Comparison of ENCODE assay signal across 12 mouse cellular contexts in genomic region chr1:38695812-38696681, GRCm38 (mm10). TPM values are rescaled to one million over a fixed set of nuclear protein-coding genes. Genes with fewer than 3 reads are reported as not detected.
DNase-seq lines count a peak whose midpoint lies in the region; ATAC-seq and TF ChIP-seq lines count a peak whose summit lies in the region.
"Had no signal": no experiment of that assay in that cellular context is flagged by ENCODE, and none has a peak within 500 bp of the region (broad histone marks: within the 10 kb centered on the region; RNA-seq: fewer than 3 reads in every experiment).

No protein-coding gene starts in this region.

- peaks cover 8% of the 10 kb centered on the region for H3K4me1 ChIP-seq in hindbrain, embryonic 10.5 days (replicated peaks)
- H3K4me1 ChIP-seq in hindbrain, embryonic 12.5 days: peaks cover 6% of the 10 kb centered on the region
- H3K4me1 ChIP-seq in MEL (ENCODE audit: control insufficient read depth in 1 of 2, insufficient read depth in 2 of 2, low read length in 2 of 2): peaks cover 20 to 48% of the 10 kb centered on the region in 2 experiments
- H3K4me1 ChIP-seq in forebrain, embryonic 12.5 days: peaks cover 9% of the 10 kb centered on the region; the same call in 1 of the 2 replicates
- H3K4me1 ChIP-seq: liver, embryonic 15.5 days had no signal

- no peak overlapping the region for H3K9ac ChIP-seq in hindbrain, embryonic 12.5 days
- peak overlapping the region; percentile 35; the same call in 1 of the 2 replicates for H3K9ac ChIP-seq in MEL (ENCODE audit: control insufficient read depth, low read depth, low read length, poor library complexity, severe bottlenecking)
- no peak overlapping the region for H3K9ac ChIP-seq in forebrain, embryonic 12.5 days
- H3K9ac ChIP-seq: liver, embryonic 15.5 days had no signal

- TF ChIP-seq EP300 in MEL (IDR thresholded peaks at IDR 0.05; ENCODE audit: low read depth in 1 of 2, low read length in 2 of 2): peak; percentile 41 to 71

- no peak for TF ChIP-seq RAD21 in MEL (IDR thresholded peaks at IDR 0.05; ENCODE audit: low read depth, low read length)

- no peaks in the 10 kb centered on the region for H3K36me3 ChIP-seq in hindbrain, embryonic 10.5 days
- no peaks in the 10 kb centered on the region for H3K36me3 ChIP-seq in hindbrain, embryonic 12.5 days
- peaks cover 0 to 41% of the 10 kb centered on the region in 2 experiments; a peak in 2 of 4 replicates for H3K36me3 ChIP-seq in MEL (ENCODE audit: control insufficient read depth in 1 of 2, insufficient read depth in 2 of 2, low read length in 2 of 2)
- H3K36me3 ChIP-seq in forebrain, embryonic 12.5 days (replicated peaks): no peaks in the 10 kb centered on the region
- H3K36me3 ChIP-seq: liver, embryonic 15.5 days had no signal

- no peaks in the 10 kb centered on the region for H3K9me3 ChIP-seq in hindbrain, embryonic 10.5 days
- H3K9me3 ChIP-seq in hindbrain, embryonic 12.5 days (replicated peaks): no peaks in the 10 kb centered on the region
- H3K9me3 ChIP-seq in MEL (replicated peaks; ENCODE audit: insufficient read depth, low read length): no peaks in the 10 kb centered on the region
- H3K9me3 ChIP-seq in forebrain, embryonic 12.5 days: no peaks in the 10 kb centered on the region
- H3K9me3 ChIP-seq: liver, embryonic 15.5 days had no signal

- TF ChIP-seq CTCF in MEL (IDR thresholded peaks at IDR 0.05 in 2 of 3, conservative IDR thresholded peaks at IDR 0.05 in 1 of 3; ENCODE audit: control insufficient read depth in 1 of 3, insufficient read depth in 1 of 3, low read depth in 2 of 3, low read length in 3 of 3, poor library complexity in 1 of 3, severe bottlenecking in 1 of 3): no peak

- no peaks in the 10 kb centered on the region for H3K27me3 ChIP-seq in hindbrain, embryonic 10.5 days (ENCODE audit: insufficient read depth, poor library complexity, severe bottlenecking)
- no peaks in the 10 kb centered on the region for H3K27me3 ChIP-seq in hindbrain, embryonic 12.5 days
- H3K27me3 ChIP-seq in MEL (ENCODE audit: control insufficient read depth in 1 of 2, insufficient read depth in 2 of 2, low read length in 2 of 2): no peaks in the 10 kb centered on the region
- no peaks in the 10 kb centered on the region for H3K27me3 ChIP-seq in forebrain, embryonic 12.5 days
- H3K27me3 ChIP-seq: liver, embryonic 15.5 days had no signal

- peak overlapping the region; percentile 50 for H3K27ac ChIP-seq in hindbrain, embryonic 10.5 days
- no peak overlapping the region for H3K27ac ChIP-seq in hindbrain, embryonic 12.5 days
- peak overlapping the region; percentile 76 for H3K27ac ChIP-seq in MEL (ENCODE audit: control insufficient read depth, low read depth, low read length)
- H3K27ac ChIP-seq in forebrain, embryonic 12.5 days: peak overlapping the region; percentile 33; the same call in 1 of the 2 replicates
- H3K27ac ChIP-seq: liver, embryonic 15.5 days had no signal

- ATAC-seq in hindbrain, embryonic 12.5 days (ENCODE audit: low FRiP score): no peak
- no peak for ATAC-seq in forebrain, embryonic 12.5 days (ENCODE audit: low FRiP score)
- peak; percentile 12 for ATAC-seq in megakaryocyte progenitor cell, adult 5-6 weeks (replicated peaks; ENCODE audit: poor library complexity)

- no peak for DNase-seq in hindbrain, embryonic 10.5 days (ENCODE audit: low spot score)
- peak; percentile 63 for DNase-seq in MEL (ENCODE audit: low read depth, low spot score)
- no peak for DNase-seq in right cerebral cortex, adult 18-20 months
- no peak for DNase-seq in right cerebral cortex, postnatal 10 days (ENCODE audit: low spot score in 2 of 2)
- no peak for DNase-seq in gastrocnemius, adult 18-20 months (ENCODE audit: low spot score)
- DNase-seq: cerebellum, adult 18-20 months; gastrocnemius, postnatal 25 days; kidney, adult 8-10 months had no signal

- H3K4me3 ChIP-seq in hindbrain, embryonic 10.5 days: no peak overlapping the region
- H3K4me3 ChIP-seq in hindbrain, embryonic 12.5 days: no peak overlapping the region
- no peak overlapping the region for H3K4me3 ChIP-seq in MEL (ENCODE audit: control insufficient read depth in 1 of 2, insufficient read depth in 1 of 2, low read depth in 2 of 2, low read length in 2 of 2)
- H3K4me3 ChIP-seq in forebrain, embryonic 12.5 days (replicated peaks): no peak overlapping the region
- H3K4me3 ChIP-seq: liver, embryonic 15.5 days had no signal

- WGBS in hindbrain, embryonic 10.5 days: 68% methylated on average over 15 of the region's 15 CpGs
- 54% methylated on average over 15 of the region's 15 CpGs for WGBS in hindbrain, embryonic 12.5 days
- WGBS in forebrain, embryonic 12.5 days: 54% methylated on average over 15 of the region's 15 CpGs

- no peak; a peak in 1 of 4 replicates for TF ChIP-seq POLR2A in MEL (IDR thresholded peaks at IDR 0.05; ENCODE audit: control insufficient read depth in 1 of 2, insufficient read depth in 1 of 2, low read depth in 1 of 2, low read length in 2 of 2, poor library complexity in 1 of 2)

- H3K79me2 ChIP-seq in MEL (ENCODE audit: control insufficient read depth, insufficient read depth, low read length, poor library complexity): no peaks in the 10 kb centered on the region

- no peak overlapping the region for H3K4me2 ChIP-seq in hindbrain, embryonic 12.5 days (replicated peaks)
- H3K4me2 ChIP-seq in forebrain, embryonic 12.5 days: no peak overlapping the region
- H3K4me2 ChIP-seq: liver, embryonic 15.5 days had no signal

TF ChIP-seq in MEL, 35 proteins besides CTCF, POLR2A, EP300 and RAD21 (continues in another document):
- TF ChIP-seq GATA1 (IDR thresholded peaks at IDR 0.05; ENCODE audit: low read depth, low read length): peak; percentile 73
- no peak for TF ChIP-seq CHD2 (IDR thresholded peaks at IDR 0.05; ENCODE audit: low read length)
- no peak for TF ChIP-seq POLR2AphosphoS5 (IDR thresholded peaks at IDR 0.05; ENCODE audit: borderline replicate concordance, low read depth, low read length)
- no peak for TF ChIP-seq KAT2A (conservative IDR thresholded peaks at IDR 0.05; ENCODE audit: low read depth, low read length)
- TF ChIP-seq TAL1 (IDR thresholded peaks at IDR 0.05; ENCODE audit: low read length): no peak
- TF ChIP-seq NELFE (IDR thresholded peaks at IDR 0.05; ENCODE audit: low read depth, low read length): no peak
- TF ChIP-seq MAZ (IDR thresholded peaks at IDR 0.05; ENCODE audit: low read depth, low read length): no peak
- TF ChIP-seq ZC3H11A (IDR thresholded peaks at IDR 0.05; ENCODE audit: low read depth, low read length): no peak
- no peak for TF ChIP-seq UBTF (IDR thresholded peaks at IDR 0.05; ENCODE audit: borderline replicate concordance, insufficient read depth, low read depth, low read length)
- TF ChIP-seq MAX (IDR thresholded peaks at IDR 0.05; ENCODE audit: low read length): no peak
- TF ChIP-seq HCFC1 (IDR thresholded peaks at IDR 0.05; ENCODE audit: low read depth, low read length): no peak
- TF ChIP-seq MXI1 (IDR thresholded peaks at IDR 0.05; ENCODE audit: low read depth, low read length): no peak
- 0 out of 2 replicates have a peak, but pooled peaks have one; percentile 28 for TF ChIP-seq TBP (IDR thresholded peaks at IDR 0.05; ENCODE audit: low read depth, low read length)
- TF ChIP-seq ZKSCAN1 (IDR thresholded peaks at IDR 0.05; ENCODE audit: low read depth, low read length): no peak
- TF ChIP-seq MYC (IDR thresholded peaks at IDR 0.05; ENCODE audit: low read depth, low read length): peak; percentile 44; the same call in 1 of the 2 replicates
- no peak for TF ChIP-seq ZMIZ1 (IDR thresholded peaks at IDR 0.05; ENCODE audit: low read depth, low read length)
- TF ChIP-seq ETS1 (IDR thresholded peaks at IDR 0.05; ENCODE audit: low read depth, low read length): peak; percentile 71; the same call in 1 of the 2 replicates
- TF ChIP-seq NRF1 (IDR thresholded peaks at IDR 0.05; ENCODE audit: insufficient read depth, low read depth, low read length, poor library complexity, severe bottlenecking): no peak
- no peak for TF ChIP-seq MYB (IDR thresholded peaks at IDR 0.05; ENCODE audit: low read depth, low read length)
- no peak for TF ChIP-seq CHD1 (IDR thresholded peaks at IDR 0.05; ENCODE audit: low read depth, low read length)
- TF ChIP-seq POLR2AphosphoS2 (IDR thresholded peaks at IDR 0.05; ENCODE audit: low read length): no peak
- no peak for TF ChIP-seq SMC3 (IDR thresholded peaks at IDR 0.05; ENCODE audit: low read depth, low read length)
- peak; percentile 99 for TF ChIP-seq BHLHE40 (IDR thresholded peaks at IDR 0.05; ENCODE audit: borderline replicate concordance, low read depth, low read length)
- no peak for TF ChIP-seq ZNF384 (IDR thresholded peaks at IDR 0.05; ENCODE audit: low read depth, low read length)
- TF ChIP-seq TCF12 (IDR thresholded peaks at IDR 0.05; ENCODE audit: low read depth, low read length): no peak; the same call in none of the 2 replicates
- peak; percentile 75 for TF ChIP-seq USF1 (IDR thresholded peaks at IDR 0.05; ENCODE audit: low read depth, low read length)
- no peak for TF ChIP-seq JUND (IDR thresholded peaks at IDR 0.05; ENCODE audit: low read depth, low read length)
- no peak; the same call in 1 of the 2 replicates for TF ChIP-seq SIN3A (IDR thresholded peaks at IDR 0.05; ENCODE audit: low read length)
- TF ChIP-seq E2F4 (IDR thresholded peaks at IDR 0.05; ENCODE audit: borderline replicate concordance, low read depth, low read length): no peak
- TF ChIP-seq ELF1 (IDR thresholded peaks at IDR 0.05; ENCODE audit: low read depth, low read length): no peak
- no peak for TF ChIP-seq USF2 (IDR thresholded peaks at IDR 0.05; ENCODE audit: borderline replicate concordance in 1 of 2, insufficient read depth in 1 of 2, low read depth in 1 of 2, low read length in 2 of 2)
- TF ChIP-seq RCOR1 (IDR thresholded peaks at IDR 0.05; ENCODE audit: low read depth, low read length): peak; percentile 53
- no peak for TF ChIP-seq MAFK (IDR thresholded peaks at IDR 0.05; ENCODE audit: borderline replicate concordance, low read depth, low read length)
- no peak for TF ChIP-seq GABPA (IDR thresholded peaks at IDR 0.05; ENCODE audit: low read depth, low read length)

RNA-seq across cellular contexts. Expression of gene Aff3, which starts 31.3 kb away (rescaled TPM):
- 7.8 and 11.4 TPM in 2 replicates for polyA plus RNA-seq in hindbrain, embryonic 10.5 days (2016; fragmentation: Nextera tagmentation; extraction: Ambion mirVana)
- 45.1 and 45.2 TPM in 2 replicates for polyA plus RNA-seq in hindbrain, embryonic 12.5 days (2016; fragmentation: Nextera tagmentation; extraction: Ambion mirVana)
- total RNA-seq in MEL (2012; rRNA removed): 25.4 TPM in 2 replicates
- polyA plus RNA-seq in MEL (2012; ENCODE audit: insufficient read depth in 1 of 2, insufficient read length in 2 of 2, low read depth in 1 of 2, low replicate concordance in 2 of 2, missing spikeins in 1 of 2): 10 to 100 TPM; 18.5 to 41.1 TPM
- 15.1 and 25.7 TPM in 2 replicates for polyA plus RNA-seq in forebrain, embryonic 12.5 days (2016; fragmentation: Nextera tagmentation; extraction: Ambion mirVana)
- total RNA-seq in megakaryocyte progenitor cell, adult 5-6 weeks (2015): 18.2 and 26.9 TPM in 2 replicates
- total RNA-seq in megakaryocyte progenitor cell, adult 5-6 weeks (2017): 11.8 and 34.6 TPM in 2 replicates
- 1 to 10 TPM; 1.2 to 2.0 TPM for total RNA-seq in gastrocnemius, adult 18-20 months (2021)
